Mouse (Mus musculus): Measurements from ENCODE around the gene Acaca.

Acaca gene

DNA sequence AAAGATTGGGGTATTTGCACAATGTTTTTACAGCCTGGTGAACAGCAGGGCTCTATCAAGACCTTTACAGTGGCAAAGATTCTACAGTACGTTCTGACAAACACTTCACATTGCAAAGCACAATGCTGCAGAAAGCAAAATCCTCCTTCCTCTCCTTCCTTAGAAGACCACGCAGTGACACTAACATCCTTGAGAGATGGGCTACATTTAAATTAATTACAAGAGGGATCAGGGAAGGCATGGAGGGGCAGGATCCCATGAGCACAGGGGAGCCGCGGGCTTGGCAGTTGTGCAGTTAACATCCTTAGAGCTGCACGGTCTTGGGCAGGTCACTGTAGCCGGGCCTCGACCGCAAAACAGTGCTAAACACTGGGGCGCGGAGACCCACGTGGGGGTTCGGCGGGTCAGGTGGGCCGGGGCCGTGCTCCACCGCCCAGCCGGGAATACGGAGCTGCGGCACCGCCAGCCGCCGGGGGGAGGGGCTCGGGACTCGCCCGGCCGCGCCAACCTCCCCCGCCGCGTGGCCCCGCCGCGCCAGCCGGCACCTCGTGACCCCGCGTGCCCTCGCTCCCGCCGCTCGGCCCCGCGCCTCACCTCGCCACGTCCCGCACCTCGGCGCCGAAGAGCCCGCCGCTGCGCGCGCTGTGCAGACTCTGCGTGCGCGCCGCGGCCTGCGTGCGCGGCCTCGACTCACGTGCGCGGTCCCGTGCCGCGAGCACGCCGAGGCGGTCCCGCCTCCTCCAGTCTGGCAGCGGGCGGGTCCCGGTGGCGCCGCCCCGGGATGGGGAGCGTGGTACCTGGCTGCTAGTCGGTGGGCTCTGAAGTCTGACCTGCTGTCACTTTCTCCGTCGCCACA lies at the start of gene Acaca, which contains the start of gene Tada2a:
Gene Acaca (plus strand): TSS at position 730 of the 856 bp plus-strand sequence.
Gene Tada2a (minus strand): TSS at position 658 of the 856 bp plus-strand sequence.
- peak; percentile 89 for DNase-seq (ENCODE audit: low read depth, low spot score)

DNA sequence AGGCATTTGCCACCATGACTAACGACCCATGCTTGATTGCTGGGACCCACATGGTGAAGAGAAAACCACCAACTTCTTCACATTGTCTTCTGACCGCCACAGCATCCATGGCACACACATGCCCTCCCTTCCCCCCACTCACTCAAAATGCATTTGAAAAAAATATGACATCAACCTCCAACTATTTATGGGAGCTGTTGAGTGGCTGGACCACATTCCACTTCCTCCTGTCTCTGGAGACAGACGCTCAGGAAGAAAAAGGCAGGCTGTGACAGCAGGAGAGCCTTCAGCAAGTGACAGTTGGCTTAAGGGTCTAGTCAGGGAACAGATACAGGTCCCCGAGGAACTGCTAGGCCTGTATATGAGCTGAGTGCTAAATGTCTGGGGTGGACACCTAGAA lies 49.6 kb upstream of the Acaca start:
- no peak for DNase-seq (ENCODE audit: low read depth, low spot score)

GRCm38 (mm10) chr11:84080327-84080726 lies 49.1 kb upstream of the Acaca start:
- DNase-seq (ENCODE audit: low read depth, low spot score) = no peak

GRCm38 (mm10) chr11:84081901-84082300 lies 47.6 kb upstream of the Acaca start:
- DNase-seq (ENCODE audit: low read depth, low spot score) = no peak

DNA sequence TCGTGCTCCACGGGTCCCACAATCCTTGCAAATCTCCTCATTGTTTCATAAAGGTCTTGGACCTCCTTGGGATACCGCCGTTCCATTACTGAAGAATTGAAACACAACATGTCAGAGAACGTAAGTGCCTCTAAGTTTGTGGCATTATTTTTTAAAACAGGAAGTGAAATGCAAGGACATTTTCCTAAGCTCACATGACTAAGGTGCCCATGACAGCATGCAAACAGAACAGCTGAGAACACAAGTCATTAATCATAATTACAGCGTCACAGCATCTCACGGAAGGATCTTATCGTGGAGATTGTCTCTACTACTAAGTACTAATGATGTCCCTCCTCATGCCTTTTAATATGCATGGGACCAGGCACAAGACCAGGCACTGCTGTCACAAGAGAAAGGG lies 38.9 kb upstream of the Acaca start:
- DNase-seq (ENCODE audit: low read depth, low spot score) = no peak

- DNase-seq (ENCODE audit: low read depth, low spot score) = no peak
Observed at GRCm38 (mm10) chr11:84095084-84095483, 34.4 kb upstream of the Acaca start.

GRCm38 (mm10) chr11:84097251-84097998 lies 32.0 kb upstream of the Acaca start:
- DNase-seq (ENCODE audit: low read depth, low spot score) = no peak

DNA sequence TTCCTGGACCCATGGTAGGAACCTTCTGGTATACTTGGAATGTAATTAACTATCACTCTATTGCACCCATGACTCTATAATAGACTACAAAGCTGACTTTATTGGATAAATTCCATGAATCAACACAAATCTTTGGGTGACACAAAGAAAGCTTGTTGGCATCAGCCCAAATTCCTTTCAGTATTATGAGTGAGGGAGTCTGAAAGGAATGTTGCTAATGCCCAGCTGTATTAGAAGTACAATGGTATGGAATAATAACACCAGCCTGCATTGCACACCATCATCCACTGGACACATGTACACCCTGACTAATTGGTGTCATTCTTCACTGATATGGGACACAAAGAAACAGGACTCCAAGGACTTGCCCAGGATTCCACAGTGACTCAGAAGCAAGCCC lies 28.3 kb upstream of the Acaca start:
- DNase-seq (ENCODE audit: low read depth, low spot score) = no peak

DNA sequence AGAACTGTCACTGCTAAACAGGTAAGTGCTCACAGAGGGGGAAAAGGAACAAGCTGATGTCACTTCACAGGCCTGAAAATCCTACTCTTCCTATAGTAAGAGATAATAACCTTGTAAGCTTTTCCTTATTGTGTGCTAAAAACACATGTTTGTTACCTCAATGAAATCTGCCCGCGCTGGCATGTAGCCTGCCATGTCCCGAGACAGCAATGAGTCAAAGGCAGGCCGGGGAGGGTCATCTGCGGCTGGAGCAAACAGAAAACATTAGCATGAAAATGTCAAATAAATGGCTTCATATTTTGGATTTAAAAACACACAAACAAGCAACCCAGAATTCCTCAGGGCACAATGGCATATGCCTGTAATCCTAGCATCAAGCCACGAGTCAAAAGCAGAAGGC lies 25.4 kb upstream of the Acaca start:
- DNase-seq (ENCODE audit: low read depth, low spot score) = no peak

- no peak for DNase-seq (ENCODE audit: low read depth, low spot score)
Observed at GRCm38 (mm10) chr11:84107137-84107536, 22.3 kb upstream of the Acaca start.

GRCm38 (mm10) chr11:84113623-84114022 lies 15.8 kb upstream of the Acaca start:
- no peak for DNase-seq (ENCODE audit: low read depth, low spot score)

DNA sequence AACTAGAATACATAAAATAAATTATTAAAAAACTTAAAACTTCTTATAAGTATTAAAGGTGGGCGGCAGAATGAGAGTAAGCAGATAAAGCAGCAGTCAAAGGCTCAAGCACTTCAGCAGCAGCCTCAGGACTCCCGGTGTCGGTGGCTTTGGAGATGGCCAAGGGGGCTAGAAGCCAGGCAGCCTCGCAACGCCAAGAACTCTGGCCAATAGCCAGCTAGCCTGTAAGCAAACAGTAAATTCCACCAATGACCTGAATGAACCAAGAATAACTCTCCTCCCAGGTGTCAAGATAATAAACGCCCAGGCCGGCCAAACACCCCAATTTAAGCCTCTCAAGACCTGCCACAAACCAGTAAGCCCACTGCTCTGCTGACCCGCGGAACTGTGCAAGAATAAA lies 13.8 kb upstream of the Acaca start:
- no peak for DNase-seq (ENCODE audit: low read depth, low spot score)

- no peak for DNase-seq (ENCODE audit: low read depth, low spot score)
Observed at GRCm38 (mm10) chr11:84116221-84116620, 13.3 kb upstream of the Acaca start.

GRCm38 (mm10) chr11:84117431-84117830 lies 12.0 kb upstream of the Acaca start:
- no peak for DNase-seq (ENCODE audit: low read depth, low spot score)

DNA sequence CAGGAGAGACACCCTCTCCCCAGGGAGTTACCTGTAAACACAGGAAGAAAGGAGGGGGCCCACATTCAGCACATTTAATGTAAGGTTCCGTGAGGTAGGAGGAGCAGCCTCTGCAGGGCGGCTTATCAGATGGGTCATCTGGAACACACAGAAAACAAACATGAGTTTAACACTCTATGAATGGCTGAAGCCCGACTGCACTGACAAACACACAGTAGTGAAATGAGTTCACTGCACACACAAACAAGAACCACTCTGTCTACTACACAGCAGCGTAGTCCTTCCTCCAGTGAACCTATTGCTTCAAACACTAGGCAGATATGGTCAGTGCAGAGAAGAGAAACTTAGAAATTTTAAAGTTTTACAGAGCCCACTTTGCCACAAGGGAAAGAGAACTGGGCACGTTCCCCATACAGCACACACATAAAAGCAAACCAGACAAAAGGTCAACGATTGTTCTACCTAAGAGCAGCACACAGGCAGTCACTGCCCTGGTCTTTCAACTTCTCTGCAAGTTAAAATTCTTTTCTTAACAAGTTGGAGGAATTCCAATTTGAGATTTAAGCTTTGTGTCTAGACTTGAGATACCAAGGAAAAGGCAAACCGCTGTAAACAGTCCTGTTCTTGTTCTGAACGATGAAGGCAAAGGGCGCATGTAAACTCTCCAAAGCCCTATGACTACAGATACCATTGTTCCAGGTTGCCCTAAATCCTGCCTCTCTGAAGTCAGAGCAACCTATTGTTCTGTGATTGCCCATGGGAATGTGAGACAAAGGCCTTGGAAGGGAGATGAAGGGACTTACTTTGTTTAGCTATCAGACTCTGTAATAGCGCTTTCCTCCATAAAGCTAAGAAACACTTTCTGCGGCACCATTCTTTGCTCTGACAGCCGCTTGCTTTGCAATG lies 8.2 kb upstream of the Acaca start:
- no peak for DNase-seq (ENCODE audit: low read depth, low spot score)

DNA sequence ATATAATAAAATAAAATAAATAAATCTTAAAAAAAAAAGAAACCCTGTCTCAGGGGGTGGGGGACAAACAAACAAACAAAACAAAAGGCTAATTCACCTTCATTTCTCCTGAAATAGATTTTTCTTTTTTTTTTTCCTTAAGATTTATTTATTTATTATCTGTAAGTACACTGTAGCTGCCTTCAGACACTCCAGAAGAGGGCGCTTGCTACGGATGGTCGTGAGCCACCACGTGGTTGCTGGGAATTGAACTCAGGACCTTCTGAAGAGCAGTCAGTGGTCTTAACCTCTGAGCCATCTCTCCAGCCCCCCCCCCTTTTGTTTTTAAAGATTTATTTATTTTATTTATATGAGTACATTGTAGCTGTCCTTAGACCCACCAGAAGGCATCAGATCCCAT lies 1.5 kb upstream of the Acaca start:
- peak; percentile 34 for DNase-seq (ENCODE audit: low read depth, low spot score)

DNA sequence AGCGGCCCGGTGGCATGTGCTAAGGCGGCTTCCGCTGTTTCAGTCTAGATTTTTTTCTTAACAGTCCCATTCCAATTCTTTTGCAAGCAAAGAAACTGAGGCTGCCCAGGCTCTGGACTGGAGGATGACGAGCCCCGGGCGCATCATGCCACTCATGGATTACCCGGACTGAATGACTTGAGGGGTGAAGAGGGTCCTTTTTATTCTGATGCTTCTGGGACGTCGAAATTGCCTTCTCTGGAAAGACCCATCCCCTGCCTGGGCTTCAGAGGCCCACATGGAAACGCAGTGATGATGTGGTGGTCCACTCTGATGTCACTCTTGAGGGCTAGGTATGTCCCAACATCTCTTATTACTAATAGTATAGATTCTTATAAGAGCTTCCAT lies 320 bp downstream of the Acaca start:
- no peak for DNase-seq (ENCODE audit: low read depth, low spot score)

DNA sequence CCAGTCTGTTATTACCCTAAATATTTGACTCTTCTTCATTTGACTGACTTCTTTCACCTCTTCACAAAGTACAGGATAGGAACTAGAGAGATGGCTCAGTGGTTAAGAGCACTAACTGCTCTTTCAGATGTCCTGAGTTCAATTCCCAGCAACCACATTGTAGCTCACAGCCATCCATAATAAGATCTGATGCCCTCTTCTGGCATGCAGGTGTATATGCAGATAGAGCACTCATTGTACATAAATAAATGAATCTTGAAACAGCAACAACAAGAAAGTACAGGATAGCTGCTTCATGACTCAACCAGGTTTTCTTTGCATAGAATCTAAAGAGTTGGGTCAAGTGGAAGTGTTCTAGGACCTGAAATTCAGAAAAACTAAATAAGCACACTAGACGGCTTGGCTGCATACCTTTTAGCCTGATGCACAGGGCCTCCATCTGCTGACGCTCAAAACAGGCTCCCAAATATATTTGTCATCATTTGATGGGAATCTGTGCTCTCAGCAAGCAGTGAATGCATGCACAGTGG lies 4.9 kb downstream of the Acaca start:
- peak; percentile 20 for DNase-seq (ENCODE audit: low read depth, low spot score)

GRCm38 (mm10) chr11:84136453-84136852 lies 7.0 kb downstream of the Acaca start:
- no peak for DNase-seq (ENCODE audit: low read depth, low spot score)

DNA sequence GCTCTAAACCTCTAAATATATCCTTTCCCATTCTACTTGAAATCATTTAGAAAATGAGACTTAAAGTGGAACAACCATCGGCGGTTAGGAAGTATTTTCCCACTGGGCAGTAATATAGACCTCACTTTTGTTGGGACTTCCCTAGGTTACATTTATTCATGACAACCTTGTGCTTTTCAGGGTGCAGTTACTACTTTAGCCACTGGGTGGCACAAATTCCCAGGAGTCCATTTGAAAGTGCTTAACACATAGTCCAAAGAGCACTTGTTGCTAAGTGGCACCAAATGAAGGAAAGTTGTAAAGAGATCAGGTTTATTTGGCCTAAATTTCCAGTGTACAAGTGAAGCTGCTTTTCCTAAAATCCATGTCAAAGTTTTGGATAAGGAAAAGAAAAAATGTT lies 12.3 kb downstream of the Acaca start:
- peak; percentile 58 for DNase-seq (ENCODE audit: low read depth, low spot score)

DNA sequence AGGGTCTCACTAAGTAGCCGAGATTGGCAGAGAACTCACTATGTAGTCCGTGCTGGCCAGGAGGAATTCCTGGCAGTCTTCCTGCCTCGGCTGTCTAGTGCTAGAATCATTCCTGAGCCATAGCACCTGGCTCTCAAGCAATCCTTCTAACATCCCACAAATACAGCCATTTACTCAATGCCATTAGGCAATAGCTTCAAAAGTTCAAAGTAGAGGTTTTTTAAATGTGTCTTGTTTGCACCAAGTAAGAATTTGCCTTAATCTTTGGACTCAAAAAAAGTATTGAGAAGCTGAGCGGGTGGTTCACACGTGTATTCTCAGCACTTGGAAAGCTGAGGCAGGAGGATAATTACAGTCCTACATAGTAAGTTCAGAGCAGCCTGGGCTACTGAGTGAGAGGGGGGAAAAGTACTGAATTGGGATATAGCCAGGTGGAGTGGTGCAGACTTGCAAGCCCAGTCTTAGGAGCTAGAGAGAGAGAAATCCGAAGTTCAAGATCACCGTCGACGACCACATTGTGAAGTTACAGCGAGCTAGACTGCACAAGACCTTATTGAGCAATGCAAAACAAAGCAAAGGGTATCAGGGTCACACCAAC lies 15.8 kb downstream of the Acaca start:
- DNase-seq (ENCODE audit: low read depth, low spot score) = no peak

Measured in CD4-positive helper T cell, adult 2 months (primary cell).